16 mouse cellular contexts compared by ENCODE assay signal in the genomic region with DNA sequence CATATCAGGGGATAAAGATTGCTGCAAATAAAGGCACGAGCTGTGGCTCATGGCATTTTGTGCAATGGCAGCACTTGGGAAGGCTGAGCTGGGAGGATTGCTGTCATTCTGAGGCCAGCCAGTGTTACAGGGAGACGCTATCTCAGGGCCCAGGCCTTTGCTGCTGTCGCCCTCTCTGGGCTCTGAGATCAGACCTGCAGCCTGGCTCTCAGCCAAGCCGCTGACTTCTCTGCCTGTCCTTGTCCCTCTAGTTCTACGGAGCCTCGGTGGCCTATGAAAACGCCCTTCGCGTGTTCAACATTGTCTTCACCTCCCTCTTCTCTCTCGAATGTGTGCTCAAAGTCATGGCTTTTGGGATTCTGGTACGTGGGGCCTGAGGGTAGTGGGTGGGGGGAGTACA.
DNase-seq lines count a peak whose midpoint lies in the region; ATAC-seq and TF ChIP-seq lines count a peak whose summit lies in the region.
"Had no signal": no experiment of that assay in that cellular context is flagged by ENCODE, and none has a peak within 500 bp of the region (broad histone marks: within the 10 kb centered on the region; RNA-seq: fewer than 3 reads in every experiment).

No protein-coding gene starts in this region.

- H3K4me2 ChIP-seq in heart, postnatal 0 days (ENCODE audit: low read depth, low read length), result no peak overlapping the region
- H3K4me2 ChIP-seq in intestine, embryonic 16.5 days (ENCODE audit: low read depth, low read length), result no peak overlapping the region
- H3K4me2 ChIP-seq: hindbrain, embryonic 14.5 days; neural tube, embryonic 12.5 days had no signal

- H3K9ac ChIP-seq in heart, postnatal 0 days (replicated peaks; ENCODE audit: low read depth, low read length), result no peak overlapping the region
- no peak overlapping the region for H3K9ac ChIP-seq in intestine, embryonic 16.5 days (ENCODE audit: low read depth, low read length)
- H3K9ac ChIP-seq: hindbrain, embryonic 14.5 days; neural tube, embryonic 12.5 days had no signal

- no peaks in the 10 kb centered on the region; the same call in 1 of the 2 replicates for H3K4me1 ChIP-seq in heart, postnatal 0 days (ENCODE audit: control insufficient read depth, insufficient read depth)
- H3K4me1 ChIP-seq in intestine, embryonic 16.5 days (ENCODE audit: control insufficient read depth, insufficient read depth, low read length), result no peaks in the 10 kb centered on the region
- H3K4me1 ChIP-seq: neural tube, embryonic 12.5 days had no signal

- 27% methylated on average over 11 of the region's 11 CpGs for WGBS in heart, postnatal 0 days
- 74% methylated on average over 11 of the region's 11 CpGs for WGBS in intestine, embryonic 16.5 days

- no peaks in the 10 kb centered on the region; the same call in 1 of the 2 replicates for H3K9me3 ChIP-seq in heart, postnatal 0 days (replicated peaks; ENCODE audit: control insufficient read depth, low read length)
- H3K9me3 ChIP-seq in intestine, embryonic 16.5 days (ENCODE audit: control insufficient read depth, low read length), result no peaks in the 10 kb centered on the region
- H3K9me3 ChIP-seq: forebrain, embryonic 10.5 days; neural tube, embryonic 12.5 days had no signal

- H3K4me3 ChIP-seq in heart, postnatal 0 days (ENCODE audit: low read depth, low read length), result no peak overlapping the region
- H3K4me3 ChIP-seq in intestine, embryonic 16.5 days (ENCODE audit: low read length), result no peak overlapping the region
- H3K4me3 ChIP-seq: forebrain, embryonic 10.5 days; gastrocnemius, adult 2 months; neural tube, embryonic 12.5 days had no signal

- DNase-seq in heart, postnatal 0 days (ENCODE audit: low spot score), result peak; percentile 58
- no peak for DNase-seq in heart, adult 8-10 months (ENCODE audit: low spot score)
- peak; percentile 28 for DNase-seq in adrenal gland, adult 8-10 months
- DNase-seq in spleen, postnatal 36 days (ENCODE audit: low spot score in 2 of 2), result peak; percentile 47 to 64
- DNase-seq in B cell, adult 2 months, result no peak
- no peak for DNase-seq in retina, embryonic 14.5 days (ENCODE audit: low spot score)
- DNase-seq in ovary, postnatal 36 days (ENCODE audit: low spot score), result no peak
- DNase-seq: embryo, embryonic 11 days; gastrocnemius, adult 2 months; kidney, postnatal 10 days; right cerebral cortex, postnatal 14 days; thymus, postnatal 14 days had no signal

- TF ChIP-seq CTCF in heart, postnatal 0 days (IDR thresholded peaks at IDR 0.05; ENCODE audit: low read depth), result no peak

- H3K27me3 ChIP-seq in heart, postnatal 0 days (ENCODE audit: control insufficient read depth, insufficient read depth, low read length), result no peaks in the 10 kb centered on the region
- H3K27me3 ChIP-seq in intestine, embryonic 16.5 days (replicated peaks; ENCODE audit: control insufficient read depth, insufficient read depth, low read length), result no peaks in the 10 kb centered on the region
- H3K27me3 ChIP-seq: neural tube, embryonic 12.5 days had no signal

- H3K36me3 ChIP-seq in heart, postnatal 0 days (replicated peaks; ENCODE audit: control insufficient read depth, insufficient read depth, low read length), result no peaks in the 10 kb centered on the region
- H3K36me3 ChIP-seq in intestine, embryonic 16.5 days (ENCODE audit: control insufficient read depth, insufficient read depth, low read length), result no peaks in the 10 kb centered on the region
- H3K36me3 ChIP-seq: forebrain, embryonic 10.5 days had no signal

- no peak for TF ChIP-seq EP300 in heart, postnatal 0 days (IDR thresholded peaks at IDR 0.05; ENCODE audit: low read depth)

- peak; percentile 67 for ATAC-seq in heart, postnatal 0 days (ENCODE audit: insufficient read depth, low read depth)
- 0 out of 2 replicates have a peak, but pooled peaks have one; percentile 42 for ATAC-seq in intestine, embryonic 16.5 days

- H3K27ac ChIP-seq in heart, postnatal 0 days (ENCODE audit: low read depth), result 0 out of 2 replicates have a peak overlapping the region, but pooled peaks have one; percentile 13
- H3K27ac ChIP-seq in intestine, embryonic 16.5 days (ENCODE audit: low read length), result no peak overlapping the region
- H3K27ac ChIP-seq: forebrain, embryonic 10.5 days; gastrocnemius, adult 2 months; hindbrain, embryonic 14.5 days; neural tube, embryonic 12.5 days had no signal

Comparison
In these comparisons a context has a peak if more than half of its experiments do, and no peak if none do; other contexts are left out.
1. DNase-seq: peak in heart, postnatal 0 days (single experiment), adrenal gland, adult 8-10 months (single experiment) and spleen, postnatal 36 days (2 of 2); none in heart, adult 8-10 months (single experiment), B cell, adult 2 months (0 of 2), retina, embryonic 14.5 days (single experiment) and ovary, postnatal 36 days (single experiment).